Mouse (Mus musculus) testis, postnatal 14 days (tissue): ENCODE results near the gene Mgme1.

Source experiments
- DNase-seq: peaks from one replicate; pipeline ENCODE4 v3.0.0; 2021; ENCODE audit warnings: low spot score

Gene Mgme1

DNA sequence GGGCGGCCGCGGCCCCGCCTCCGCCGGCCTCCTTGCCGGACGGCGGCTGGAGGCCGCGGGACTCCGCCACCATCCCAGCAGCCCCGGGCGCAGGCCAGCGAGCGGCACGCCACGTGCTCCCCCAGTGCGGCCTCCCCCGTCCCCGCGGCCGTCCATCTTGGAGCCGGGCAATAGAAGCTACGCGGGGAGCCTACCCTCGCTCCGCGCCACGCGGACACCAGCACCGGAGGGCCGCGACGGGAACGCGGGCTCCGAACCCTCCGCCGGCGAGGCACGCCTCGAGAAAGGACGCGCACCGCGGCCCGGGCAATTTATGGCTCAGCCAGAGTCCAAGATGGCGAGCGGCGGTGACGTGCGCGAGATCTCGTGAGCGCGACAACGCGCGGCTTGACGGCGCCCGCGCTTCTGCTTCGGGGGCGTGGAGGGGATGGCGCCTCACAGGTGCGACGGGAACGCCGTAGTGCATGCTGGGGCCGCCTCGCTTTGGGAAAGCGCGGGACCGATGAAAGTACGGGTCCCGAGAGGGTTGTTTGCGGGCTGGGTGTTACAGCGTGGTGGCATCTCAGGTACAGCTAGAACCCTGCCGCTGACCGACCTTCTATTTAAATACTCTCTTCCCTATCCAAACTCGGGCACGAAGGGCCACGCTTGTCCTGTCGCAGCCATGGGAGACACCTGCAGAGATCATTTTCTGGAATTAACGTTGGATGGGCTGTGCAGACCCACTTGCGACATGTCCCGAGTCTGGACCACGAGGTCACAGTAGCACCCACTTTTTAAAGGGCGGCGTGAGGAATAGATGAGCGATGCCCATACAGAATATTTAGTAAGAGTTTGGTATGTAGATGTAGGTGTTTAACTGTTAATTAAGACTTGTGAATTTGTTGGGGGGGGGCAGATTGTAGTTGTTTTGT, at the start of gene Mgme1, which contains the start of gene Snx5:
Gene Mgme1, plus strand, starts transcription at position 157 of the 914 bp plus-strand sequence.
Gene Snx5, minus strand, starts transcription at position 400 of the 914 bp plus-strand sequence.
- peak; percentile 96 for DNase-seq

GRCm38 (mm10) chr2:144224351-144224750, 46.1 kb upstream of the Mgme1 start:
- DNase-seq, result peak; percentile 22

DNA sequence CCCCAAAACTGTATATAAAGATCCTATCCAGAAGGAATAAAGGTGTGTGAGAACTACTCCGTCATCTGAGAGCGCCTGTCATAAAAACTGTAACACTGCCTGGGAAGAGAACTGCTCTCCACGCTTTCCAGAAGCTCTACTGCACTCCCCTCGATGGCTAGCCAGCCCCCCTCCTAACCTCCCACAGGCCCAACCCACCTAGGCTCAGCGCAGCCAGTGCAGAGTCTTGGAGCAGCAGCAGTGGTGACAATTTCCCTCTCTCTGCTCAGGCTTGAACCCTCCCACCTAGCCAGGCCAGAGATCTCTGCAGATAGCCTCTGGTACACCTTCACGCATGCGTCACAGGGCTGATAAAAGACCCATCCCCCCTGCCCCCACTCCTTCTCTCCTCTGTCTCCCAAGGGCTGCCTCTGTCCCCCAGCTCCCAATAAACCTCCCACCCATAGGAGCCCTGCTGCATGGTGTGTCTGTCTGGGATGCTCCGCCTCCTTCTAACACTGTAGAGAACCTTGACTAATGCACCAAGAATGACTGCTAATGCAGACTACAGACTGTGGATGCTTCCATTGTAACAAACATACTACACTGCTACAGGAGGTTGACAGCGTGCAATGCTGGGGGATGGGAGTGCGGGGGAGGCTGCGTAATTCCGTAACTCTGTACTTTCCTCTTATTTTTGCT, 43.4 kb upstream of the Mgme1 start:
- DNase-seq, result no peak

DNA sequence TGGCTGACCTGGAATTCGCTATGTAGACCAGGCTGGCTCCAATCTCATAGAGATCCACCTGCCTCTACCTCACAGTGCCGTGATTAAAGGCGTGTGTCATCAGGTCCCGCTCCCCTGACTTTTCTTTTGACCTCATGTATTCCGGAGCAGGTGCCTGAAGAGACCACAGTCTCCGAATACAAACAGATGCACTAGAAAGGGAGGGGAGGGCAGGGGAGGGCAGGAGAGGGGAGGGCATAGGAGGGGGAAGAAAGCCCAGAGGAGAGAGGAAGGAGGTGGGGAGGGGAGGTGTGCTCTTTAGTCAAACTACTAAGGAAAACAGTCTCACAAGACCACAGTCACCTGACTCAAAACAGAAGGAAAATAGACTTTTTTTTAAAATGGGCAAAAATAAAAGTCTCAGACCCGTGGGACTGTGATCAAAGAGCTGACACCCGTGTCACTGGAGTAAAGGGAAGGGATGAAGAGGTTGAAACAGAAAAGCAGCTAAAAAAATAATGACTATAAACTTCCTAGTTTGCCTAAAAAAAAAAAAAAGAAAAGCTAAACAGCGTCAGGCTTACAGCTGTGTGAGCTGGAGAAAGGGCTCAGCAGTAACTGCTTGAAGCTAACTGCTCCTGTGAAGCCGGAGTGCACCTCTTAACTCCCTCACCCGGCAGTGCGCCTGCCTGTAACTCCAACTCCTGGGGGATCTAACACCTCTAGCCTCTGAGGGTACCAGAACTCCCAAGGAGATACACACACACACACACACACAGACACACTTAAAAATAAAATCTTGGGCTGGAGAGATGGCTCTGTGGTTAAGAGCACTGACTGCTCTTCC, 41.7 kb upstream of the Mgme1 start:
- DNase-seq, result no peak

DNA sequence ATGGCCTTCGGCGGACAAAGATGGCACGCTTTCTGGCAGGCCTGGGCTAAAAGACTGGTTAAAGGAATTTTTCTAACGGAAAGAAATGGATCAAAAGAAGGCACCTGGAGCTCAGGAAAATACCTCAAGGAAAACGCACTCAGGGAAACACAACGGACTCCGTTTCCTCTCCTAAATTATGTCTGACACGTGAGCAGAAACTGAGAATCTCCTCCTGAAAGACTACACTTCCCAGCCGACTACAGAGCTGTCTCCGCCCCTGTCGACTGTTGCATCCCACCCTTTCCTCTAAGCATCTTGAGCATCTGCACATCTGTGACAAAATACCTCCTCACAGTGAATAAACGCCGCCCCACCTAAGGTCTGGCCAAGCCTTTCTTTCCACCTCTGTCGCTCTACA, 40.8 kb upstream of the Mgme1 start:
- DNase-seq, result no peak

DNA sequence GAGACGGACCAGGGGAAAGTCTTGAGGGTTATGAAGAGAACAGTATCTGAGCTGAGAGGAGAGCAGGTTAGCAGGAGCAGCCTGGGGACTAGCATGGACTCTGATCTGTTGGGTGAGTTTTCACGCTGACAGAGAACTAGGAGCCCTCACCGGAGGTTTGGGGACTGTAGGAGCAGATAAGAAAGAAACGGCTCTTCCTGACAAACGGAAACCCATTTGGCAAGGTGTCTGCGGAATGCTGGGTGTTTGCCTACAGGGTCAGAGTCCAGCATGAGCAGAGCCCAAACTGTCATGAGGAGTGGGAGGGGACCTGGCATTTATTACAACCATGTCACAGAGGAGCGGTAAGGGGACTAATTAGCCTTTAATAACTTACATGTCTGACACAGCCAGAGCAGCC, 40.0 kb upstream of the Mgme1 start:
- DNase-seq, result no peak

DNA sequence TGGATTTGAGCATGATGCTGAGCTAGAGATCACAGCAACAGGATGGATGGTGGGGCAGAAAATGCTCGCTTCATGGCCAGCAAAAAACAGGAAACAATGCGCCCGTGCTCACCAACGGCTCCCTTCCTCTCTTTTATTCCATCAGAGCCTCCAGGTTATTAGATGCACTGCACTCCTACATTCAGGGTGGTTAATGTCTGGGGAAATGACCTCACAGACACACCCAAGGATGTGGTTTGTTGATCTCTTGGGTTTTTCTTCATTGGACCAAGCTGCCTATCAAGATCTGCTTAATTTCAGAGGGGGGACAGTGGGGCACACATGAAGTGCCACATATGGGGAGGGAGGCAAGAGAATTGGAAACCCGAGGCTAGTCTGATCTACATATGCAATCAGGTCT, 39.3 kb upstream of the Mgme1 start:
- no peak for DNase-seq

DNA sequence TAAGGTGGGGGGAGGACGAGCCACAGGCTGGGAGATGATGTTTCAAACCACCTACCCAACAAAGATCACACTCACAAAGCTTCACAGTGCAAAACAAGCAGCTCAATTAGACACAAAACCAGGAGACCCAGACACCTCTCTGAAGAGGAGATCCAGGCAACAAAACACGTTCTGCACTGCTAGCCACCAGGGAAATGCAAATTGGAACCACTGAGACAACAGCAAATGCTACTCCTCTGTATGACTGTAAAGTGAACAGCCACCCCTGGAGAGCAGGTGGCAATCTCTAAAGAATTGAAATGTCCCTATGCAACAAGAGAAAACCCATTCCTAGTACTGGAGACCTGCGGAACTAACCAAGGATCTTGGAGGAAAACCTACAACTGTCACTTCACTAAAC, 36.9 kb upstream of the Mgme1 start:
- no peak for DNase-seq

DNA sequence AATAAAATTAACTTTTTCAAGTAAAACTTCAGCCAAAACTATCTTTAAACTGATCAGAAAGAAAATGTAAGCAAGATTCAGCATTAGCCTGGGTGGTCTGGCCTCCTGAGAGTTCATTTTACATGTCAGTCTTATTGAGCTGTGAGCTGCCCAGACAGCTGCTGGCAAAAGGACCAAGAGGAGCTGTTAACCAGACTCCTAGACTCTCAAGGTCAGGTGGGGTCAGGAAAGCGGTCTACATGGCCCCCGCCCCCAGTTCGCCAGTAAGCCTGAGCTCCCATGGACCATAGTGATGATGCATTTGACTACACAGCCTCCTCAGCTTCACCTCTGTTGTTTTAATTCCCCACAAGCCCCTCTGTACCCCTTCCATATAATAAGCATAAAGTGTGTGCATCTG, 34.7 kb upstream of the Mgme1 start:
- no peak for DNase-seq

DNA sequence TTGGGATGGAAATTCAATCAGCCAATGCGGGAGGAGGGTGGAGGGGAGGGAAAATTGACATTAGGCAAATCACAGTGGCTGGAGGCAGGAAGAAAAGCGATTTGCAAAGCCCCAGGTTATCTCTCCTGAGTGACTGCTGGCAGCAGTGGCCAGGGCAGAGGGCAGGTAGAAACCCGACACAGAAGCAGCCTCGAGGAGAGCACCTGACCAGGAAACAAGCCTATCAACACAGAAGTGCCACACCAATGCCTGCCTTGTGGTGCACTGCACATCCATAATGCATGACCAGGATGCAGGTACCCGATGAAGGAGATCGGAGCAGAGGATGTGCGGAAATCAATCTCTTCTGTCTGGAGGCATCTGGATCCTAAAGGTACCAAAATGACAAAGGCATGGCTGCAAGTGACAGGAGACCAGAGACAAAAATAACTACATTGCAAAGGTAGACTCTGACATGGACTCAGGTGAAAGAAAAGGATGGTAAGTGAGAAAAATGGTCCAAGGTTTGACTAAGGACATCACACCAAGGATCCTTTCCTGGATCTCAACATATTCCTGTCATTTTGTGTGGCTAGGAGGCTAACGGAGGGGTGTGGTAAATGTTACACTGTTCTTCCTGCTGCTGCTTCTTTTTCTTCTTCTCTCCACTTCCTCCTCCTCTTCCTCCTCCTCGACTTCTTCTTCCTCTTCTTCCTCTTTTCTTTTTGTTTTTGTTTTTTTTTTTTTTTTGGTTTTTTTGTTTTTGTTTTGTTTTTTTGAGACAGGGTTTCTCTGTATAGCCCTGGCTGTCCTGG, 33.5 kb upstream of the Mgme1 start:
- DNase-seq, result no peak

- peak; percentile 28 for DNase-seq
Measured at GRCm38 (mm10) chr2:144238341-144238740, 32.1 kb upstream of the Mgme1 start.

DNA sequence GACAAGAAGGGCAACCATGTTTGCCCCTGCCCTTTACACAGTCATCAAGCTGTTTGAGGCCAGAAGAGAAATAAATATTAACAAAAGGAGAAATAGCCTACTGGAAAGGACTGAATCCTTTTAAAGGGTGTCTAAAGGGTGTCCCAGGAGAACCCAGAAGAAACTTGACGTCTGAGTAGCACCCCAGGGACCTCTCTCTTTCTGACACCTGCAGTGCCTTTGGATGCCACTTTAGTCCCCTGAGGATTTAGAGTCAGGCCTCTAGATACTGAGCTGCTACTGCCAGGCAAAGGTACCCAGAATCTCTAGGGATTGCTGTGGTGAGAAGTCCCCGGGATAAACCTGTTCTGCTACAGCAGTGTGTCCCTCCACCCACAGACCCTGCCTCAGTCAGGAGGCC, 31.1 kb upstream of the Mgme1 start:
- no peak for DNase-seq

DNA sequence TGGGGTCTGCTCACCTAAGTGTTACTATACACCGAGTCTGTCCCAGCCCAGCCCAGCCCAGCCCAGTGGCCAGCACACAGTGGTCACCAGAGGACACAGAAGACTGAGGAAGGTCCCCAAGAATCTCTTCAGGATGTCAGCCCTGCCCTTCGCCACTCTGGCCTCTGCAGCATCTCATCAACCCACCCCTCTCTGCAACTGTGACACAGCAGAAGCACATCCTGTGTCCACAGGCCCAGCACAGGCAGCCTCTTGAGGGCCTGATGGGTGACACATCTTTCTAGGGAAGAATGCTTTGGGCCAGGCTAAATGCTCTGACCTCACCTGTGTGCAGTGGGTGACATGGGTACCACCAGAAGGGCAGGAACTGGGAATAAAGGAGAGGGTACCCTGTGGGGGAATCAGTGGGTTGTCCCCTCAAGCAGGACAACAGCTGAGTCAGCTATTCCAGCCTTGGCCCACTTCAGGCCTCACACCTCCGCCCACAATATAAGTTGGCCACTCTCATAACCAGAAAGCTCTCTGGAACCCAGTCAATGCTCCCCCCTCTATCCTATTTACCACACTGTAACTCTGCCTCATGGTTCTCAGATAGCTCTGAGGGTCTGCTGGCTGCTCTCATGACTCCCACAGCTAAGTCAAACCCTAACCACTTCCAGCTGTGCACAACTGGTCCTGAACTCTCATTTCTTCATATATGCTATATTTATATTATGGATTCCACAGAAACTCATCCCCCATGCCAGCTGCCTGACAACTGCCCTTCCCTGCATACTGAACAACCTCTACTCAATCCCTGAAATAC, 30.2 kb upstream of the Mgme1 start:
- no peak for DNase-seq

DNA sequence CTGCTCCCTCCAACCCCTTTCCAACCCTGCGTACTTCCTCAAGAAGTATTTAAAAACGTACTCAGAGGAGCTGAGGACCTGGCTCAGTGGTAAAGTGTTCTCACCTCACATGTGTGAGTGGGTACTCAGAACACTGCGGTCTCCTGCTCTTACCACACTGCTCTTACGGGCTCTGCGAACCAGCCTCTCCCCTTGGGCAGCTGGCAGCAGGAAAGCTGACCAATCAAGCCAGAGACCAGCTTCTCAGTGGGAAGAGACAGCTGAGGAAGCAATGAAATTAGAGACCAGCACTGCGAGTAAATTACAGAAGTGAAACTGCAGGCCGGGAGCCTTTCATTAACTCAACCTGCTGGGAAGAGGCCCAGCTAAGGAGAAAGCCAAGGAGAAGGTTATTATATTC, 25.0 kb upstream of the Mgme1 start:
- DNase-seq, result no peak

- no peak for DNase-seq
Measured at GRCm38 (mm10) chr2:144246270-144246669, 24.2 kb upstream of the Mgme1 start.

GRCm38 (mm10) chr2:144247337-144247978, 23.0 kb upstream of the Mgme1 start:
- no peak for DNase-seq

- DNase-seq, result no peak
Measured at GRCm38 (mm10) chr2:144248613-144249376, 21.7 kb upstream of the Mgme1 start.

GRCm38 (mm10) chr2:144250111-144250510, 20.4 kb upstream of the Mgme1 start:
- no peak for DNase-seq

DNA sequence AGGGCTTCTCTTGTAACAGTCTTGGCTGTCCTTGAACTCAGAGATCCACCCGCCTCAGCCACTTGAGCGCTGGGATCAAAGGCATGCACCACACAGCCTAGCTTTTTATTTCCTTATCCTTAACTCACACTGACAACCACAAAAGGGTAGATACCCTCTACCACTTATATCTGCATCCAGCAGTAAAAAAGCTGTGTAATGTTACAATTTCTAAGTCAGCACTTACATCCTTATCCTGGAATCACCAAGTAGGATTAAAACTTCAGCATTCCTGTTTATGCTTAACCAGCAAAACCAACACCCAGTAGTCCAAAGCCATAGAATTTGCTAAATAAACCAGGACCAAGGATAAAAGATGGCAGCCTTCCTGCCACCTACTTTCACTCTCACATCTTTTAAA, 7.6 kb upstream of the Mgme1 start:
- no peak for DNase-seq
